Mouse (Mus musculus) hindbrain, embryonic 10.5 days (tissue): ENCODE measurements around the gene Pgam1. TPM values are rescaled to one million over a fixed set of nuclear protein-coding genes. Genes with fewer than 3 reads are reported as not detected.

Source experiments
- DNase-seq: peaks from one replicate; pipeline ENCODE4 v3.0.0-alpha.2; 2017; ENCODE audit warnings: low spot score
- H3K27ac ChIP-seq: fragments of 300-500 bp; sonication (generic); 2 replicates; pipeline ENCODE4 v1.5.1; 2016; ENCODE audit warnings: mild to moderate bottlenecking, moderate library complexity
- H3K27me3 ChIP-seq: fragments of 300-500 bp; sonication (generic); 2 replicates; pipeline ENCODE4 v1.6.1; 2016; ENCODE audit warnings: mild to moderate bottlenecking; ENCODE audit not compliant: poor library complexity, insufficient read depth, severe bottlenecking
- H3K36me3 ChIP-seq: fragments of 300-500 bp; sonication (generic); 2 replicates; pipeline ENCODE4 v1.6.1; 2016; ENCODE audit warnings: mild to moderate bottlenecking, moderate library complexity
- H3K4me1 ChIP-seq: fragments of 300-500 bp; sonication (generic); replicated peaks from 2 replicates; pipeline ENCODE4 v1.6.1; 2016; ENCODE audit warnings: mild to moderate bottlenecking
- H3K4me3 ChIP-seq: fragments of 300-500 bp; sonication (generic); 2 replicates; pipeline ENCODE4 v1.5.1; 2016; ENCODE audit warnings: mild to moderate bottlenecking, moderate library complexity
- H3K9me3 ChIP-seq: fragments of 300-500 bp; sonication (generic); 2 replicates; pipeline ENCODE4 v1.6.1; 2016; ENCODE audit warnings: mild to moderate bottlenecking, moderate library complexity
- WGBS: fragments of 180-500 bp; shearing (Covaris S2); methylation state at CpG from one replicate; pipeline ENCODE4 v1.1.7; 2016; 5-methylcytosine and 5-hydroxymethylcytosine counted together
- polyA plus RNA-seq: library from polyadenylated mRNA; unstranded; fragments of >200 nt; fragmentation: Nextera tagmentation; extraction: Ambion mirVana; gene quantifications from 2 replicates; pipeline ENCODE4 v1.2.1, GENCODE M21; 2016

The Pgam1 gene
- polyA plus RNA-seq, 1 experiment from 2014 or later, result 900 TPM

DNA sequence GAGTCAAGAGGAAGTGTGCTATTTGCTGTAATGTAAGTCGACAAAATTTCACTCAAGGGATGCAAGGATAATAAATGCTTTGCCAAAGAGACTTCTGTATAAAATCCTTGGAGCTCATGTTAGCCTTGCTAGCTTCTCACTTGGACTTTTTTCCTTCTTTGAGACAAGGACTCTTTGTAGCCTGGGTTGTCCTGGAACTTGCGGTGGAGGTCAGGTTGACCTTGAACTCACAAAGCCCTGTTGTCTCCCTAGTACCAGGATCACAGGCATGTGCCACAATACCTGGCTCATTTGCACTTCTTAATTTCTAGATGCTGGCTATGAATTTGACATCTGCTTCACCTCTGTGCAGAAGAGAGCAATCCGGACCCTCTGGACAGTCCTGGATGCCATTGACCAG is 3.6 kb downstream of the Pgam1 start:
- no peak overlapping the region for H3K4me3 ChIP-seq
- WGBS, result 95% methylated on average over 3 of the region's 3 CpGs
- no peak overlapping the region for H3K27ac ChIP-seq
- H3K27me3 ChIP-seq, result no peaks in the 10 kb centered on the region
- no peaks in the 10 kb centered on the region for H3K9me3 ChIP-seq
- H3K36me3 ChIP-seq, result peaks cover 61% of the 10 kb centered on the region
- DNase-seq, result no peak
- peaks cover 18% of the 10 kb centered on the region for H3K4me1 ChIP-seq

DNA sequence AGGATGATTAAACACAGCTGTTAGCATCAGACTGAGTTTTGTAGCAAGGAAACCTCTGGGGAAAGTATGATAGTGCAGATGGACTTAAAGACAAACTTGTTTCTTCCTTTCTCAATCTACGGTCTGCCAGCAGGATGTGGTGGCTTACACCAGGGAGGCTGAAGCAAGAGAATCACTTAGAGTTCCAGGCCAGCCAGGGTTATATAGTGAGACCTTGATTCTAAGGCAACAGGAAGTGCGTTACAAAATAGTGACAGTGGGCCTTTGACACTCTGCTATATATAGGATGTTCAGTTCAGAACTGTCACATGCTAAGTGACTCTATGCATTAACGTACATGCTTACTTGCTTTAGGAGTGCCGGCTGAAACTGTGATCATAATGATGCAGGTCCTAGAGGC is 5.1 kb downstream of the Pgam1 start:
- peaks cover 18% of the 10 kb centered on the region for H3K4me1 ChIP-seq
- no peak overlapping the region for H3K27ac ChIP-seq
- 92% methylated on average over 4 of the region's 4 CpGs for WGBS
- no peak for DNase-seq
- H3K9me3 ChIP-seq, result no peaks in the 10 kb centered on the region
- H3K4me3 ChIP-seq, result no peak overlapping the region
- peaks cover 77% of the 10 kb centered on the region for H3K36me3 ChIP-seq
- H3K27me3 ChIP-seq, result no peaks in the 10 kb centered on the region

DNA sequence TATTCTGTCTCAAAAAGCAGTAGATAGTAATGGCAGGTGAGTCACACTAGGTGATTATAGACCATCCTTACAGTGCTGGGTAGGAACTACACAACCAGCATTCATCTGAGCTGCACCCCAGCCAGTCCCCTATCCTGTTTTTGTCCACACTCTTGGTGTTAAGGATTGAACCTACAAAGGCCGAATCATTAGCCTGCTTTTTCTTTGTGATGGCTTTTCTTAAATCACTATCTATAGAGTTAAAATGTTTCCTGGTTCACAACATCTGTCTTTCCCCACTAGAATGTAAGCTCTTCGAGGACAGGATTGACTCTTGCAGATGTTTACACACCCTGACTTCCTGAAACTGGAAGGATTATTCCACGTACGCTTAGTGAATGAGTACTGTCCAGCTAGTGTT is 7.7 kb downstream of the Pgam1 start:
- no peak for DNase-seq
- H3K36me3 ChIP-seq, result peaks cover 89% of the 10 kb centered on the region
- 80% methylated on average over 4 of the region's 4 CpGs for WGBS
- H3K4me3 ChIP-seq, result no peak overlapping the region
- no peaks in the 10 kb centered on the region for H3K9me3 ChIP-seq
- no peaks in the 10 kb centered on the region for H3K4me1 ChIP-seq
- H3K27ac ChIP-seq, result no peak overlapping the region
- H3K27me3 ChIP-seq, result no peaks in the 10 kb centered on the region

DNA sequence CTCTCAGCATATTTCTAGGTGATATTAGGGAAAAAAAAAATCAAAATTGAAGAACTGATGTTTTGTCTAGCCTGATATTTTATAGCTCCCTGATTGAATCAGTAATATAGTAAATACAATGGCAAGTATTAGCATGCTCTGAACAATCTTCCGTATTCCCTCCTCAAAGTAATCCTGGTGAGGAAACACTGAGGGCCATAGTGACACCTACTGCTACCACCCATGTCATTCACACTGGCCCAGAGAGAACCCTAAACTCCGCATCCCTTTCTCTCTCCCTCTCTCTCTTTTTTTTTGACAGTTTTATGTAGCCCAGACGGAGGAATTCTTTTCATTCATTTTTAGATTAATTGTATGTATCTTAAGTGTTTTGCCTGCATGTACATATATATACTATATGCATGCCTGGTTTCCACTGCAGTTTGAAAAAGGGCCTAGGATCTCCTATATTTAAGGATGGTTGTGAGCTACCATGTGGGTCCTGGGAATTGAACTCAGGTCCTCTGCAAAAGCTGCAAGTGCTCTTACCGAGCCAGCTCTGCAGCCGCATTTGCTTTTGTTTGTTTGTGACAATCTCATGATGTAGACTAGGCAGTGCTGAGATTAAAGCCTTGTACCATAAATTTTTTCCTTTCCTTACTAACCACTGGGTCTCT is 8.8 kb downstream of the Pgam1 start:
- no peaks in the 10 kb centered on the region for H3K4me1 ChIP-seq
- no peak overlapping the region for H3K27ac ChIP-seq
- H3K36me3 ChIP-seq, result peaks cover 87% of the 10 kb centered on the region
- WGBS, result 82% methylated on average over 5 of the region's 5 CpGs
- H3K4me3 ChIP-seq, result no peak overlapping the region
- DNase-seq, result no peak
- H3K9me3 ChIP-seq, result no peaks in the 10 kb centered on the region
- no peaks in the 10 kb centered on the region for H3K27me3 ChIP-seq

DNA sequence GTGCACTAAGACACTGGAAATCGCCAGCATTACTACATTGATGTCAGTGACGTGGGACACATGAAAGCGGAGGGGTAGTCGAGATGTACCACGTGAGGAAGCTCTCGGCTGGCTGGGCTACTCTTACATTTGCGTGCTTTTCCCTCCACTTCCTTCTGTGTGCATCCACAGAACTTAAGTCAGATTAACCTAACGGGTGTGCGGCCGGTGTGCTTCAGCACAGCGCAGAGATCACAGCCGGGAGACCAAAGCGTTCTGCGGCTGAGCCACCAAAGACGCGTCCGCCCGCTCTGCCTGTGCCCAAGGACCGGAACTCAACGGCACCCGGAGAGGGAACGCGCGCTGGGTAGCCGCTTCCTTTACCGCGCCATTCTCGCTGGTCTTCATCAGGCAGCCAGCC is 21.0 kb downstream of the Pgam1 start:
- Histone ChIP-seq H3K9me3 (no peaks in the 10 kb centered on the region), H3K27me3 (no peaks in the 10 kb centered on the region), H3K4me1 (peaks cover 22% of the 10 kb centered on the region), H3K27ac (peak overlapping the region; percentile 92), H3K36me3 (peaks cover 51% of the 10 kb centered on the region), H3K4me3 (peak overlapping the region; percentile 91)
- under 1% methylated on average over 28 of the region's 28 CpGs for WGBS
- peak; percentile 13 for DNase-seq

DNA sequence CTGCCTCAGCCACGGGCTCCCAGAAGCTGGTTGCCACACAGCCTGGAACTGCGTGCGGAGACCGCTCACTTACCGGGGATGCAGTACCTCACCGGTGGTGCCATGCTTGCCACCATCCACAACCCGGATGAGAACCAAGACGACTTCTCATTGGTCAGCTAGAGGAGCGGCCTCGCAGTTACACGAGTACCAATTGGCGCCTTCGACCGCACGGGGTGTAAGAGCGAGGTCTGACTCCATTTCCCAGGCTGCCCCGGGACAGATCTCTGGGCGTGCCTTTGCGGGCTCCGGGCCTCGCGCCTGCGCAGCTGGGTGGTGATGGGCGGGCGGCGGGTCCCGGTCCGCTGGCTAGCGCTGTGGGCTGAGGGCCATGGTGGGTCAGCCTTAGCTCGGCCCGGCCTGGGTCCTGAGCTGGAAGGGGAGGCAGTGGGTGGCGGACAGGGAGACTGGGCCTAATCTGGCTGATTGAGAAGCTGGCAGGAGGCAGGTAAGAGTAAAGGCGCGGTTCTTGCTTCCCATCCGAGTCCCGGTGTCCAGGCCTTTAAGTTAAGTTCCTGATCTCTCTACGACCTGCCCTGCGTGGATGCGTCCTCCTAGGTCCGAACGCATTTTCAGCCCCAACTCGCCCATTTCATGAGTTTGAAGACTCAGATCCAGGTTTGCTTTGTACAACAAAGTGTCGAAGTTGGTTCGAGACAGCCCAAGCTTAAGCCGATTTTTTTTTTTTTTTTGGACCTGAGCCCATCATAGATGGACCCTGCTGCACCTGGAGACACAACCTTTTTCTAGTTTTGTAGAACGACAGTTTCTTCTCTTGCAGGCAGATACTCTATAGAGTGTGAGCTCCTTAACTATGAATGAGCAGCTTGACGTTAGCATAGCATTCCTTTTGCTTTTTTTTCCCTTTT is 21.7 kb downstream of the Pgam1 start, which contains the start of the genes Exosc1 and Zdhhc16:
Exosc1 (minus strand) TSS at position 245 of the 908 bp plus-strand sequence.
Zdhhc16 (plus strand) TSS at position 302 of the 908 bp plus-strand sequence.
- Histone ChIP-seq H3K4me3 (peak within 1 kb of the TSS; percentile 91), H3K27me3 (no peaks in the 10 kb centered on the region), H3K36me3 (peaks cover 51% of the 10 kb centered on the region), H3K9me3 (no peaks in the 10 kb centered on the region), H3K27ac (peak within 1 kb of the TSS; percentile 92), H3K4me1 (peaks cover 22% of the 10 kb centered on the region)
- WGBS, result under 1% methylated on average over 47 of the region's 47 CpGs
- DNase-seq, result peak; percentile 98

DNA sequence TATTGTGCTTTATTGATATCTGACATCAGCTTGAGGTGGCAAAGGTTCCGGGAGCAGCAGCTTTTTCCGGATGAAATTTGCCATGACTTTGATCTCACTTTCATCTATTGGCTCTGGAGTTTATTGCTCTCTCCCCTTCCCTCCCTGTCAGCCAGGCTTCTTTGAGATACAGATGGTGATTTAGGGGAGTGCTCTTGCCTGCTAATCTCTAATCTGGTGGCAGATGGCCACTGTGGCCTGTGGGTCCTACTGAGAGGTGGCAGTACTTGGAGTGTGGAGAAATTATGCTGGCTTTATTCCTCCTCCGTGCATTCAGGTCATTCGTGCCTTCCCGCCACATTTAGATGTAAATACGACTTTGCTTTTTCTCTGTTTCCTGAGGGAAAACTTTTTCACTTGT is 22.4 kb downstream of the Pgam1 start:
- Histone ChIP-seq H3K9me3 (no peaks in the 10 kb centered on the region), H3K4me3 (peak overlapping the region; percentile 91), H3K27ac (peak overlapping the region; percentile 92), H3K27me3 (no peaks in the 10 kb centered on the region), H3K36me3 (peaks cover 53% of the 10 kb centered on the region), H3K4me1 (peaks cover 22% of the 10 kb centered on the region)
- 45% methylated on average over 6 of the region's 6 CpGs for WGBS
- DNase-seq, result no peak

DNA sequence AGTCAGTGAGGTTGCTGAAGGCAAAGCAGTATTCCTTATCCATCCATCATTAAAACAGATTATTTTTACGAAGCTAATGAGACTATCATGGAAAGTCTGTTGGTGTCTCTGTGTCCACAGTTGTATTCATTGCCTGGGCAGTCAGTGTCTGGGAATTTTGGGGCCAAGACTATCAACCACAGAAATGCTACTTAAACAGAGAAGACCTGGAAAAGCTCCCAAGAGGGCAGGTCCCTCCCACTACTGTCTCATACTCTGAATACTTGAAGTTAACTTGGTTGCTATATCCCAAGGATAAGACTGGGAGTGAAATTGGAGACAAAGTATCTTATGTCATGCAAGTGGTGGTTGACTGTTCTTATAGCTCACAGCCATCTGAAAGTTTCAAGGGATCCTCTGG is 24.2 kb downstream of the Pgam1 start:
- Histone ChIP-seq H3K9me3 (no peaks in the 10 kb centered on the region), H3K4me3 (no peak overlapping the region), H3K27me3 (no peaks in the 10 kb centered on the region), H3K4me1 (peaks cover 22% of the 10 kb centered on the region), H3K27ac (no peak overlapping the region), H3K36me3 (peaks cover 54% of the 10 kb centered on the region)
- DNase-seq, result no peak
- 95% methylated on average over 1 of the region's 1 CpGs for WGBS

DNA sequence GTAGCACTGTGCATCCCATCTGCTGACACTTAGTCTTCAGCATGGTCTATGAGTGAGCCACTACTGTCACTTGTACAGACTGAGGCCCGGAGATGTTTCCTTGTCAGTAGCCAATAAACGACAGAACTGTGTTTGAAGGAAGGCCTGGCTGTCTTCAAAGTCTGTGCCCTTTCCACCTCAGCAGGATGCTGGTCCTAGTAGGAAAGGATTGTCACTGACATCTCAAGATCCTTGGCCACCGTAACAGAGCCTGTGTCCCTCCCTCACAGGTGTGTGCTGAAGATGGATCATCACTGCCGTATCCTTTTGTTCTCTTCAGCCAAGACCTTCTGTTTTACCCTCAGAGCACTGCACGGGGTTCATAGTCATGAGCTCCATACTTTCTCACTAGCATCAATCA is 26.8 kb downstream of the Pgam1 start:
- Histone ChIP-seq H3K9me3 (no peaks in the 10 kb centered on the region), H3K4me3 (no peak overlapping the region), H3K27me3 (no peaks in the 10 kb centered on the region), H3K36me3 (peaks cover 75% of the 10 kb centered on the region), H3K4me1 (peaks cover 13% of the 10 kb centered on the region), H3K27ac (no peak overlapping the region)
- 93% methylated on average over 5 of the region's 5 CpGs for WGBS
- DNase-seq, result no peak

DNA sequence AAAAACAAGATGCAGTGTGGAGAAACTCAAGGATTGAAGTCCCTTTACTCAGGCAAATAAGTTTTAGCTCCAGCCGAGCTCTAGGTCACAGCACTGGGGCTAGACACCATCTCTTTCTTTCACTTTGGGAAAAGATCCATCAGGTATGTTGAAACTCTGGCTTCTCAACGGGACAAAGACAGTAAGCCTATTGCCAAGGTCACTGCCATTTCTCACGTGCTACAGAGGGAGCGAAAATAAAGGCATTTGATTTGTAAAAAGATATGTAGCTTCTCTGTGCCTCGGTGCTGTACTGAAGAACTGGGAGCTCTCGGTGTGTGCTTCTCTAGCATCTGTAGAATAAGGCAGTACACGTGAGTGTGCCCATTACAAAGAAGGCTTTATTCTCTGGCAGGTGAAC is 32.1 kb downstream of the Pgam1 start:
- Histone ChIP-seq H3K4me3 (no peak overlapping the region), H3K36me3 (peaks cover 98% of the 10 kb centered on the region), H3K4me1 (no peaks in the 10 kb centered on the region), H3K9me3 (peaks cover 7% of the 10 kb centered on the region; the same call in 1 of the 2 replicates), H3K27me3 (no peaks in the 10 kb centered on the region), H3K27ac (no peak overlapping the region)
- 88% methylated on average over 7 of the region's 7 CpGs for WGBS
- DNase-seq, result no peak

DNA sequence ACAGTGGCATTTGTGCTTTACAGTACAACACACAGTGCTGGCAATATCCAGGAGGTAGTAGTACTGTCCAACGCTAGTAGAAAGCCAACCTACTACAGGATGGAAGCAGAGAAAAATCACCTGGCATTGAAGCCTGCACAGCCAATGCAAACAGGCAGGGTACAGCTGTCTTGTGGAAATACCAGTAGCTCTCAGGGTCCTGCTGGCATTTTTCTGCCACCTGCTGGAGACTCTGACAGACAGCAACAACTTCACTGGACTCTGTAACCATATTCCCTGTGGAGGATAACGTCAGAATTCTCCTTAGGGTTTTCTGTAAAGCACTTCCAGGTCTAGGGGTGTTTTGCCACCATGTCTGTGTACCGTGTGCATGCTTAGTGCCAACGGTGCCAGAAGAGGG is 40.6 kb downstream of the Pgam1 start:
- H3K27me3 ChIP-seq, result no peaks in the 10 kb centered on the region
- peaks cover 99% of the 10 kb centered on the region for H3K36me3 ChIP-seq
- DNase-seq, result no peak
- no peaks in the 10 kb centered on the region for H3K9me3 ChIP-seq
- H3K4me3 ChIP-seq, result no peak overlapping the region
- WGBS, result 80% methylated on average over 4 of the region's 4 CpGs
- H3K27ac ChIP-seq, result no peak overlapping the region
- H3K4me1 ChIP-seq, result no peaks in the 10 kb centered on the region

DNA sequence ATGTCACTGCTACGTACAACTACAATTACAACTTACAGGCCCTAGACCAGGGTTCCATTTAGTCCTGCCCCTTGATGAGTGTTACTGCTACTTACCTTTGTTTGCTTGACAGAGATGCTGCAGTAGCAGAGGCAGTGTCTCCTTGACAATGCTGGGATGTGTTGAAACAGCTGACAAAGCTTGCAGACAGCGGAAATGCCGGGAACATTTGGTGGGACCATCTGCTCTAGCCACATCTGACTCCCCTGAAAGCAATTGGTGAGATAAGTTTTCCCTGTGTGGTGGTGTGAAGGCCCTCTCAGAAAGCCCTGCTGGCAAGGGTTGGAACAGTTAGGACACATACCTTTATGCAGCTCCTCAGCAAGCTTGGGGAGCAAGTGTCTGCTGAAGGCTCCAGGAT is 41.9 kb downstream of the Pgam1 start:
- 90% methylated on average over 3 of the region's 3 CpGs for WGBS
- Histone ChIP-seq H3K9me3 (no peaks in the 10 kb centered on the region), H3K4me3 (no peak overlapping the region), H3K36me3 (peaks cover 99% of the 10 kb centered on the region), H3K27ac (no peak overlapping the region), H3K4me1 (no peaks in the 10 kb centered on the region), H3K27me3 (no peaks in the 10 kb centered on the region)
- DNase-seq, result no peak
